Mouse (Mus musculus) liver, postnatal 0 days (tissue): ENCODE data around the gene Zc3h7b. TPM values are rescaled to one million over a fixed set of nuclear protein-coding genes. Genes with fewer than 3 reads are reported as not detected.
A peak's percentile ranks its signal among the peaks of the same experiment; 100 is the strongest.

Experiments used
- ATAC-seq: fragments of 200-750 bp; cut with Nextera tagmentation; 2 replicates; pipeline ENCODE4 v1.8.0; 2017; ENCODE audit warnings: mild to moderate bottlenecking, moderate library complexity
- DNase-seq: peaks from one replicate; pipeline ENCODE4 v3.0.0-alpha.2; 2016
- H3K27ac ChIP-seq: fragments of 300-500 bp; sonication (generic); 2 replicates; pipeline ENCODE4 v1.5.1; 2014; ENCODE audit warnings: antibody characterized with exemption, moderate library complexity, mild to moderate bottlenecking, low read depth
- H3K27me3 ChIP-seq: fragments of 300-500 bp; sonication (generic); 2 replicates; pipeline ENCODE4 v1.6.1; 2014; ENCODE audit warnings: low read length, control low read depth, mixed read lengths; ENCODE audit not compliant: insufficient read depth
- H3K36me3 ChIP-seq: fragments of 300-500 bp; sonication (generic); replicated peaks from 2 replicates; pipeline ENCODE4 v1.6.1; 2014; ENCODE audit warnings: mild to moderate bottlenecking, control low read depth, low read length, moderate library complexity, mixed read lengths; ENCODE audit not compliant: insufficient read depth
- H3K4me1 ChIP-seq: fragments of 300-500 bp; sonication (generic); 2 replicates; pipeline ENCODE4 v1.6.1; 2014; ENCODE audit warnings: antibody characterized with exemption, mild to moderate bottlenecking, control low read depth; ENCODE audit not compliant: insufficient read depth
- H3K4me2 ChIP-seq: fragments of 300-500 bp; sonication (generic); 2 replicates; pipeline ENCODE4 v1.6.1; 2014; ENCODE audit warnings: low read depth, mild to moderate bottlenecking, low read length, moderate library complexity, mixed read lengths
- H3K4me3 ChIP-seq: fragments of 300-500 bp; sonication (generic); 2 replicates; pipeline ENCODE4 v1.5.1; 2014; ENCODE audit warnings: low read depth, low read length
- H3K9ac ChIP-seq: fragments of 300-500 bp; sonication (generic); replicated peaks from 2 replicates; pipeline ENCODE4 v1.6.1; 2014; ENCODE audit warnings: mild to moderate bottlenecking, moderate library complexity
- H3K9me3 ChIP-seq: fragments of 300-500 bp; sonication (generic); 2 replicates; pipeline ENCODE4 v1.6.1; 2016; ENCODE audit warnings: mild to moderate bottlenecking, control low read depth, low read length, mixed read lengths
- CTCF ChIP-seq: sonication (generic); IDR thresholded peaks from 2 replicates; pipeline ENCODE4 v1.5.1; 2016; ENCODE audit warnings: antibody characterized with exemption, low read depth
- EP300 ChIP-seq: IDR thresholded peaks from 2 replicates; pipeline ENCODE4 v1.6.1; 2016; ENCODE audit warnings: antibody characterized with exemption, low read depth, mild to moderate bottlenecking
- WGBS: fragments of 180-500 bp; shearing (Covaris S2); extraction: QIAGEN DNeasy Blood & Tissue Kit; methylation state at CpG from one replicate; pipeline ENCODE4 v1.1.7; 2014; ENCODE audit not compliant: insufficient replicate concordance; 5-methylcytosine and 5-hydroxymethylcytosine counted together
- polyA plus RNA-seq: library from polyadenylated mRNA; unstranded; fragments of >200 nt; fragmentation: Nextera tagmentation; extraction: Ambion mirVana; gene quantifications from 2 replicates; pipeline ENCODE4 v1.2.1, GENCODE M21; 2015

Gene Zc3h7b
- 3.3 and 4.2 TPM in 2 replicates for polyA plus RNA-seq

GRCm38 (mm10) chr15:81744992-81745600 is at the start of gene Zc3h7b, which contains the start of gene Rangap1:
Gene Zc3h7b (plus strand): TSS chr15:81745057.
Gene Rangap1 (minus strand): TSS chr15:81745530.
- H3K4me3 ChIP-seq, result peak within 1 kb of the TSS; percentile 83

GRCm38 (mm10) chr15:81697175-81697574 is 47.7 kb upstream of the Zc3h7b start, which contains the start of gene Chadl:
Gene Chadl (minus strand): TSS chr15:81697287.
- no peak for DNase-seq
- Histone ChIP-seq H3K9me3 (no peaks in the 10 kb centered on the region), H3K36me3 (no peaks in the 10 kb centered on the region), H3K4me2 (no peak within 1 kb of the TSS), H3K27ac (no peak within 1 kb of the TSS), H3K27me3 (peaks cover 30% of the 10 kb centered on the region), H3K9ac (no peak within 1 kb of the TSS), H3K4me3 (no peak within 1 kb of the TSS), H3K4me1 (peaks cover 10% of the 10 kb centered on the region)
- no peak for ATAC-seq
- WGBS, result 76% methylated on average over 7 of the region's 7 CpGs
- TF ChIP-seq CTCF (no peak), EP300 (no peak)

More at GRCm38 (mm10) chr15:81744992-81745600, at the start of gene Zc3h7b, which contains the start of gene Rangap1:
- H3K27me3 ChIP-seq, result no peaks in the 10 kb centered on the region
- peak; percentile 79 for DNase-seq
- peak within 1 kb of the TSS; percentile 91 for H3K9ac ChIP-seq
- peak within 1 kb of the TSS; percentile 84 for H3K27ac ChIP-seq
- no peaks in the 10 kb centered on the region for H3K36me3 ChIP-seq
- ATAC-seq, result peak; percentile 87
- peaks cover 9% of the 10 kb centered on the region; the same call in 1 of the 2 replicates for H3K4me1 ChIP-seq
- no peak for TF ChIP-seq EP300
- TF ChIP-seq CTCF, result peak; percentile 15; the same call in 1 of the 2 replicates
- under 1% methylated on average over 60 of the region's 65 CpGs for WGBS
- peak within 1 kb of the TSS; percentile 87 for H3K4me2 ChIP-seq
- no peaks in the 10 kb centered on the region for H3K9me3 ChIP-seq

GRCm38 (mm10) chr15:81697847-81698246 is 47.0 kb upstream of the Zc3h7b start:
- TF ChIP-seq CTCF (peak; percentile 67), EP300 (no peak)
- H3K36me3 ChIP-seq, result no peaks in the 10 kb centered on the region
- H3K27ac ChIP-seq, result no peak overlapping the region
- WGBS, result 51% methylated on average over 3 of the region's 3 CpGs
- H3K4me1 ChIP-seq, result peaks cover 10% of the 10 kb centered on the region
- no peak overlapping the region for H3K4me2 ChIP-seq
- no peak overlapping the region for H3K9ac ChIP-seq
- ATAC-seq (no peak), DNase-seq (peak; percentile 47)
- H3K27me3 ChIP-seq, result peaks cover 23% of the 10 kb centered on the region
- no peak overlapping the region for H3K4me3 ChIP-seq
- no peaks in the 10 kb centered on the region for H3K9me3 ChIP-seq

GRCm38 (mm10) chr15:81698532-81698931 is 46.3 kb upstream of the Zc3h7b start:
- H3K4me2 ChIP-seq, result no peak overlapping the region
- H3K4me1 ChIP-seq, result peaks cover 8% of the 10 kb centered on the region
- no peak for DNase-seq
- peaks cover 16% of the 10 kb centered on the region for H3K27me3 ChIP-seq
- H3K4me3 ChIP-seq, result no peak overlapping the region
- TF ChIP-seq EP300 (no peak), CTCF (no peak)
- no peak overlapping the region for H3K27ac ChIP-seq
- no peaks in the 10 kb centered on the region for H3K36me3 ChIP-seq
- H3K9me3 ChIP-seq, result no peaks in the 10 kb centered on the region
- H3K9ac ChIP-seq, result no peak overlapping the region
- WGBS, result 30% methylated on average over 2 of the region's 2 CpGs
- no peak for ATAC-seq

GRCm38 (mm10) chr15:81700161-81700560 is 44.7 kb upstream of the Zc3h7b start:
- H3K27me3 ChIP-seq, result peaks cover 2% of the 10 kb centered on the region; the same call in 1 of the 2 replicates
- ATAC-seq (no peak), DNase-seq (no peak)
- H3K27ac ChIP-seq, result peak overlapping the region; percentile 80
- H3K9ac ChIP-seq, result no peak overlapping the region
- no peak overlapping the region for H3K4me2 ChIP-seq
- peaks cover 15% of the 10 kb centered on the region for H3K36me3 ChIP-seq
- 0 out of 2 replicates have a peak, but pooled peaks cover 3% of the 10 kb centered on the region for H3K4me1 ChIP-seq
- no peak overlapping the region for H3K4me3 ChIP-seq
- WGBS, result 69% methylated on average over 2 of the region's 2 CpGs
- TF ChIP-seq EP300 (no peak), CTCF (no peak)
- H3K9me3 ChIP-seq, result no peaks in the 10 kb centered on the region

GRCm38 (mm10) chr15:81700601-81701000 is 44.3 kb upstream of the Zc3h7b start:
- peaks cover 20% of the 10 kb centered on the region for H3K36me3 ChIP-seq
- ATAC-seq, result peak; percentile 68
- H3K27ac ChIP-seq, result peak overlapping the region; percentile 80
- H3K4me2 ChIP-seq, result no peak overlapping the region
- peak; percentile 43 for DNase-seq
- H3K27me3 ChIP-seq, result 0 out of 2 replicates have a peak, but pooled peaks cover 2% of the 10 kb centered on the region
- H3K4me3 ChIP-seq, result no peak overlapping the region
- no peak for TF ChIP-seq CTCF
- peak; percentile 43 for TF ChIP-seq EP300
- no peaks in the 10 kb centered on the region for H3K9me3 ChIP-seq
- H3K4me1 ChIP-seq, result 0 out of 2 replicates have a peak, but pooled peaks cover 3% of the 10 kb centered on the region
- H3K9ac ChIP-seq, result no peak overlapping the region
- WGBS, result 50% methylated on average over 8 of the region's 8 CpGs
